Mouse (Mus musculus): ENCODE results near the gene B830017H08Rik. TPM values are rescaled to one million over a fixed set of nuclear protein-coding genes. Genes with fewer than 3 reads are reported as not detected.

B830017H08Rik gene
- polyA plus RNA-seq, 1 experiment from 2014 or later = 1.0 TPM

GRCm38 (mm10) chr16:17798321-17799180 is 34.4 kb upstream of the B830017H08Rik start:
- Histone ChIP-seq H3K36me3 (ENCODE audit: control insufficient read depth, insufficient read depth, low read length) (no peaks in the 10 kb centered on the region), H3K27me3 (replicated peaks; ENCODE audit: control insufficient read depth, insufficient read depth, low read length) (peaks cover 84% of the 10 kb centered on the region), H3K4me1 (ENCODE audit: control insufficient read depth, insufficient read depth, low read length) (peaks cover 22% of the 10 kb centered on the region), H3K27ac (ENCODE audit: low read depth, low read length) (no peak overlapping the region), H3K4me3 (ENCODE audit: low read depth, low read length) (peak overlapping the region; percentile 45), H3K9ac (ENCODE audit: low read length) (peak overlapping the region; percentile 35), H3K4me2 (ENCODE audit: low read length) (peak overlapping the region; percentile 77), H3K9me3 (replicated peaks; ENCODE audit: control insufficient read depth, low read length) (no peaks in the 10 kb centered on the region)
- 2% methylated on average over 33 of the region's 45 CpGs for WGBS
- no peak for DNase-seq (ENCODE audit: low spot score)
- peak; percentile 43; the same call in 1 of the 2 replicates for ATAC-seq

- H3K9ac ChIP-seq (ENCODE audit: low read length) = no peak overlapping the region
- peaks cover 28% of the 10 kb centered on the region for H3K4me1 ChIP-seq (ENCODE audit: control insufficient read depth, insufficient read depth, low read length)
- peaks cover 95% of the 10 kb centered on the region for H3K27me3 ChIP-seq (replicated peaks; ENCODE audit: control insufficient read depth, insufficient read depth, low read length)
- H3K4me3 ChIP-seq (ENCODE audit: low read depth, low read length) = no peak overlapping the region
- no peak overlapping the region for H3K4me2 ChIP-seq (ENCODE audit: low read length)
- DNase-seq (ENCODE audit: low spot score) (no peak), ATAC-seq (no peak)
- no peaks in the 10 kb centered on the region for H3K9me3 ChIP-seq (replicated peaks; ENCODE audit: control insufficient read depth, low read length)
- no peak overlapping the region for H3K27ac ChIP-seq (ENCODE audit: low read depth, low read length)
- no peaks in the 10 kb centered on the region for H3K36me3 ChIP-seq (ENCODE audit: control insufficient read depth, insufficient read depth, low read length)
These were observed 33.3 kb upstream of the B830017H08Rik start for GRCm38 (mm10) chr16:17799584-17799983.

GRCm38 (mm10) chr16:17801777-17802455 is 31.0 kb upstream of the B830017H08Rik start:
- no peak overlapping the region; the same call in 1 of the 2 replicates for H3K4me2 ChIP-seq (ENCODE audit: low read length)
- 3% methylated on average over 7 of the region's 7 CpGs for WGBS
- no peaks in the 10 kb centered on the region for H3K36me3 ChIP-seq (ENCODE audit: control insufficient read depth, insufficient read depth, low read length)
- H3K9ac ChIP-seq (ENCODE audit: low read length) = no peak overlapping the region
- peaks cover 95% of the 10 kb centered on the region for H3K27me3 ChIP-seq (replicated peaks; ENCODE audit: control insufficient read depth, insufficient read depth, low read length)
- no peaks in the 10 kb centered on the region for H3K9me3 ChIP-seq (replicated peaks; ENCODE audit: control insufficient read depth, low read length)
- ATAC-seq (no peak), DNase-seq (ENCODE audit: low spot score) (peak; percentile 16)
- H3K4me1 ChIP-seq (ENCODE audit: control insufficient read depth, insufficient read depth, low read length) = peaks cover 34% of the 10 kb centered on the region
- H3K27ac ChIP-seq (ENCODE audit: low read depth, low read length) = no peak overlapping the region
- H3K4me3 ChIP-seq (ENCODE audit: low read depth, low read length) = no peak overlapping the region

GRCm38 (mm10) chr16:17802456-17802838 is 30.5 kb upstream of the B830017H08Rik start:
- no peak overlapping the region for H3K9ac ChIP-seq (ENCODE audit: low read length)
- H3K9me3 ChIP-seq (replicated peaks; ENCODE audit: control insufficient read depth, low read length) = no peaks in the 10 kb centered on the region
- H3K36me3 ChIP-seq (ENCODE audit: control insufficient read depth, insufficient read depth, low read length) = no peaks in the 10 kb centered on the region
- DNase-seq (ENCODE audit: low spot score) (no peak), ATAC-seq (no peak)
- H3K4me1 ChIP-seq (ENCODE audit: control insufficient read depth, insufficient read depth, low read length) = peaks cover 32% of the 10 kb centered on the region
- peaks cover 90% of the 10 kb centered on the region for H3K27me3 ChIP-seq (replicated peaks; ENCODE audit: control insufficient read depth, insufficient read depth, low read length)
- no peak overlapping the region for H3K27ac ChIP-seq (ENCODE audit: low read depth, low read length)
- peak overlapping the region; percentile 54 for H3K4me2 ChIP-seq (ENCODE audit: low read length)
- H3K4me3 ChIP-seq (ENCODE audit: low read depth, low read length) = peak overlapping the region; percentile 30
- 3% methylated on average over 18 of the region's 18 CpGs for WGBS

- H3K36me3 ChIP-seq (ENCODE audit: control insufficient read depth, insufficient read depth, low read length) = no peaks in the 10 kb centered on the region
- no peaks in the 10 kb centered on the region for H3K9me3 ChIP-seq (replicated peaks; ENCODE audit: control insufficient read depth, low read length)
- peaks cover 84% of the 10 kb centered on the region for H3K27me3 ChIP-seq (replicated peaks; ENCODE audit: control insufficient read depth, insufficient read depth, low read length)
- WGBS = 2% methylated on average over 82 of the region's 83 CpGs
- ATAC-seq (no peak), DNase-seq (ENCODE audit: low spot score) (peak; percentile 48)
- H3K4me3 ChIP-seq (ENCODE audit: low read depth, low read length) = peak overlapping the region; percentile 30
- peak overlapping the region; percentile 41 for H3K9ac ChIP-seq (ENCODE audit: low read length)
- peak overlapping the region; percentile 54 for H3K4me2 ChIP-seq (ENCODE audit: low read length)
- H3K27ac ChIP-seq (ENCODE audit: low read depth, low read length) = no peak overlapping the region
- peaks cover 34% of the 10 kb centered on the region for H3K4me1 ChIP-seq (ENCODE audit: control insufficient read depth, insufficient read depth, low read length)
These were observed 29.9 kb upstream of the B830017H08Rik start for GRCm38 (mm10) chr16:17802839-17803674.

- Histone ChIP-seq H3K9me3 (replicated peaks; ENCODE audit: control insufficient read depth, low read length) (no peaks in the 10 kb centered on the region), H3K27ac (ENCODE audit: low read depth, low read length) (no peak overlapping the region), H3K27me3 (replicated peaks; ENCODE audit: control insufficient read depth, insufficient read depth, low read length) (peaks cover 76% of the 10 kb centered on the region), H3K4me1 (ENCODE audit: control insufficient read depth, insufficient read depth, low read length) (peaks cover 28% of the 10 kb centered on the region), H3K4me3 (ENCODE audit: low read depth, low read length) (peak overlapping the region; percentile 30), H3K4me2 (ENCODE audit: low read length) (peak overlapping the region; percentile 57), H3K36me3 (ENCODE audit: control insufficient read depth, insufficient read depth, low read length) (no peaks in the 10 kb centered on the region), H3K9ac (ENCODE audit: low read length) (peak overlapping the region; percentile 37)
- ATAC-seq = no peak
- no peak for DNase-seq (ENCODE audit: low spot score)
- 4% methylated on average over 33 of the region's 33 CpGs for WGBS
These were observed 29.1 kb upstream of the B830017H08Rik start for GRCm38 (mm10) chr16:17803675-17804448.

- H3K4me1 ChIP-seq (ENCODE audit: control insufficient read depth, insufficient read depth, low read length) = peaks cover 28% of the 10 kb centered on the region
- no peaks in the 10 kb centered on the region for H3K36me3 ChIP-seq (ENCODE audit: control insufficient read depth, insufficient read depth, low read length)
- peak overlapping the region; percentile 30 for H3K4me3 ChIP-seq (ENCODE audit: low read depth, low read length)
- H3K9me3 ChIP-seq (replicated peaks; ENCODE audit: control insufficient read depth, low read length) = no peaks in the 10 kb centered on the region
- peaks cover 70% of the 10 kb centered on the region for H3K27me3 ChIP-seq (replicated peaks; ENCODE audit: control insufficient read depth, insufficient read depth, low read length)
- no peak for DNase-seq (ENCODE audit: low spot score)
- no peak overlapping the region for H3K27ac ChIP-seq (ENCODE audit: low read depth, low read length)
- H3K4me2 ChIP-seq (ENCODE audit: low read length) = peak overlapping the region; percentile 57
- H3K9ac ChIP-seq (ENCODE audit: low read length) = peak overlapping the region; percentile 37
- ATAC-seq = no peak
- WGBS = under 1% methylated on average over 33 of the region's 33 CpGs
These were observed 28.4 kb upstream of the B830017H08Rik start for GRCm38 (mm10) chr16:17804449-17804912.

- H3K9ac ChIP-seq (ENCODE audit: low read length) = peak overlapping the region; percentile 37; the same call in 1 of the 2 replicates
- H3K9me3 ChIP-seq (replicated peaks; ENCODE audit: control insufficient read depth, low read length) = no peaks in the 10 kb centered on the region
- H3K4me1 ChIP-seq (ENCODE audit: control insufficient read depth, insufficient read depth, low read length) = peaks cover 31% of the 10 kb centered on the region
- WGBS = 6% methylated on average over 7 of the region's 7 CpGs
- H3K27me3 ChIP-seq (replicated peaks; ENCODE audit: control insufficient read depth, insufficient read depth, low read length) = peaks cover 65% of the 10 kb centered on the region
- H3K27ac ChIP-seq (ENCODE audit: low read depth, low read length) = no peak overlapping the region
- DNase-seq (ENCODE audit: low spot score) (no peak), ATAC-seq (no peak)
- peak overlapping the region; percentile 57 for H3K4me2 ChIP-seq (ENCODE audit: low read length)
- H3K36me3 ChIP-seq (ENCODE audit: control insufficient read depth, insufficient read depth, low read length) = no peaks in the 10 kb centered on the region
- peak overlapping the region; percentile 30 for H3K4me3 ChIP-seq (ENCODE audit: low read depth, low read length)
These were observed 27.9 kb upstream of the B830017H08Rik start for GRCm38 (mm10) chr16:17804982-17805381.

Measured in forebrain, embryonic 14.5 days (tissue).